Mouse (Mus musculus) embryonic fibroblast, embryonic 13.5 days (primary cell): ENCODE measurements at regions not wholly inside any gene's neighbourhood (a gene's known extent, or its start where the extent isn't known, plus 50 kb on each side); places are given as distances from the start of the nearest gene placed in this dataset.

Source experiments
- CTCF ChIP-seq: IDR thresholded peaks from 2 replicates; pipeline ENCODE4 v1.5.1; 2011; ENCODE audit warnings: mild to moderate bottlenecking, control low read depth, low read length, moderate library complexity, borderline replicate concordance; ENCODE audit not compliant: insufficient read depth
- POLR2A ChIP-seq: IDR thresholded peaks from 2 replicates; pipeline ENCODE4 v1.6.1; 2011; ENCODE audit warnings: low read depth, mild to moderate bottlenecking, control low read depth, low read length, moderate library complexity

DNA sequence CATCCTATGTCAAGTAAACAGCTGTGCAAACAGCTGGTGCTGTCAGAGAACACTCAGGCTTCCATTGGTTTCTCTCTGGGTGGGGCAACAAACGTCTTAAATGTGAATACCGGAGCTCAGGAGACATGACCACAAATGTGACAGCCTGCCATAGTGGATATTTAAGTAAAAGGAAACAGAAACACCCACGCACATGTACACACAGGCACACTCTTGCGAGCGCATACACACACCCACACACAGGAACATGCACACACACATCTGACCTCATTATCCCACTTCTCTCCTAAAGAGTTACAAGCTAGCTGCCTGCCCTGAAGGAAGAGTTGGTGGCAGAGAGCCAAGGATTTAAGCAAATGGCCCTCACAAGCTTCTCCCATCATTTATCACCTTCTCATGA is 92.4 kb downstream of the Il20rb start:
- no peak for TF ChIP-seq POLR2A
- no peak for TF ChIP-seq CTCF
